Mouse (Mus musculus) midbrain, embryonic 16.5 days (tissue): Measurements from ENCODE around the gene Hist3h2a. TPM values are rescaled to one million over a fixed set of nuclear protein-coding genes. Genes with fewer than 3 reads are reported as not detected.
"Not testable (repeated sequence)": the region's sequence is repeated elsewhere in the genome, so short reads cannot be mapped to it uniquely, and the experiment has no call there.

ENCODE experiments used
- ATAC-seq: fragments of 200-750 bp; cut with Nextera tagmentation; 2 replicates; pipeline ENCODE4 v1.8.0; 2017; ENCODE audit warnings: moderate TSS enrichment
- H3K27ac ChIP-seq: fragments of 300-500 bp; sonication (generic); 2 replicates; pipeline ENCODE4 v1.5.1; 2014; ENCODE audit warnings: mild to moderate bottlenecking, low read length, mixed read lengths
- H3K27me3 ChIP-seq: fragments of 300-500 bp; sonication (generic); 2 replicates; pipeline ENCODE4 v1.6.1; 2014; ENCODE audit warnings: low read depth, low read length, mixed read lengths; ENCODE audit not compliant: control insufficient read depth, insufficient read depth
- H3K36me3 ChIP-seq: fragments of 300-500 bp; sonication (generic); 2 replicates; pipeline ENCODE4 v1.6.1; 2014; ENCODE audit warnings: mild to moderate bottlenecking, low read length, moderate library complexity, mixed read lengths; ENCODE audit not compliant: control insufficient read depth, insufficient read depth
- H3K4me1 ChIP-seq: fragments of 300-500 bp; sonication (generic); 2 replicates; pipeline ENCODE4 v1.6.1; 2014; ENCODE audit warnings: mild to moderate bottlenecking, low read length, mixed read lengths; ENCODE audit not compliant: control insufficient read depth, insufficient read depth
- H3K4me2 ChIP-seq: fragments of 300-500 bp; sonication (generic); 2 replicates; pipeline ENCODE4 v1.6.1; 2014; ENCODE audit warnings: mild to moderate bottlenecking, low read length, mixed read lengths
- H3K4me3 ChIP-seq: fragments of 300-500 bp; sonication (generic); 2 replicates; pipeline ENCODE4 v1.5.1; 2014; ENCODE audit warnings: low read depth, mild to moderate bottlenecking, low read length, moderate library complexity, mixed read lengths
- H3K9ac ChIP-seq: fragments of 300-500 bp; sonication (generic); 2 replicates; pipeline ENCODE4 v1.6.1; 2014; ENCODE audit warnings: low read depth, low read length, mixed read lengths
- H3K9me3 ChIP-seq: fragments of 300-500 bp; sonication (generic); replicated peaks from 2 replicates; pipeline ENCODE4 v1.6.1; 2014; ENCODE audit warnings: mild to moderate bottlenecking, low read length, mixed read lengths; ENCODE audit not compliant: control insufficient read depth, poor library complexity, severe bottlenecking
- WGBS: fragments of 180-500 bp; shearing (Covaris S2); extraction: QIAGEN DNeasy Blood & Tissue Kit; methylation state at CpG from one replicate; pipeline ENCODE4 v1.1.7; 2014; 5-methylcytosine and 5-hydroxymethylcytosine counted together
- polyA plus RNA-seq: library from polyadenylated mRNA; unstranded; fragments of >200 nt; fragmentation: Nextera tagmentation; extraction: Ambion mirVana; gene quantifications from 2 replicates; pipeline ENCODE4 v1.2.1, GENCODE M21; 2015

The Hist3h2a gene
- polyA plus RNA-seq, 1 experiment from 2014 or later, result 107 TPM

- Histone ChIP-seq H3K4me1 (peaks cover 45% of the 10 kb centered on the region), H3K4me2 (peak overlapping the region; percentile 56), H3K4me3 (peak overlapping the region; percentile 62), H3K9ac (peak overlapping the region; percentile 77), H3K27me3 (no peaks in the 10 kb centered on the region), H3K27ac (peak overlapping the region; percentile 98), H3K36me3 (0 out of 2 replicates have a peak, but pooled peaks cover 3% of the 10 kb centered on the region), H3K9me3 (no peaks in the 10 kb centered on the region)
- WGBS, result under 1% methylated on average over 33 of the region's 33 CpGs
- no peak; the same call in none of the 2 replicates for ATAC-seq
These were observed 925 bp upstream of the Hist3h2a start for GRCm38 (mm10) chr11:58953351-58954169.

GRCm38 (mm10) chr11:58954170-58954419 is 390 bp upstream of the Hist3h2a start:
- H3K9ac ChIP-seq, result peak overlapping the region; percentile 77
- H3K27me3 ChIP-seq, H3K9me3 ChIP-seq, H3K36me3 ChIP-seq: not testable (repeated sequence)
- peak overlapping the region; percentile 56 for H3K4me2 ChIP-seq
- peak overlapping the region; percentile 62 for H3K4me3 ChIP-seq
- ATAC-seq, result peak; percentile 43; the same call in 1 of the 2 replicates
- 0% methylated on average over 17 of the region's 17 CpGs for WGBS
- H3K4me1 ChIP-seq, result peaks cover 46% of the 10 kb centered on the region
- H3K27ac ChIP-seq, result peak overlapping the region; percentile 98

GRCm38 (mm10) chr11:58955143-58955867 is 820 bp downstream of the Hist3h2a start:
- H3K4me1 ChIP-seq, result peaks cover 51% of the 10 kb centered on the region
- H3K27ac ChIP-seq, result peak overlapping the region; percentile 98

GRCm38 (mm10) chr11:58955868-58956257 is 1.4 kb downstream of the Hist3h2a start:
- Histone ChIP-seq H3K4me2 (peak overlapping the region; percentile 86), H3K9me3 (no peaks in the 10 kb centered on the region), H3K27ac (peak overlapping the region; percentile 98), H3K27me3 (no peaks in the 10 kb centered on the region), H3K9ac (peak overlapping the region; percentile 82), H3K4me1 (peaks cover 48% of the 10 kb centered on the region), H3K4me3 (peak overlapping the region; percentile 62), H3K36me3 (0 out of 2 replicates have a peak, but pooled peaks cover 3% of the 10 kb centered on the region)
- no peak for ATAC-seq
- WGBS, result 15% methylated on average over 8 of the region's 8 CpGs

More at GRCm38 (mm10) chr11:58955143-58955867, 820 bp downstream of the Hist3h2a start:
- Histone ChIP-seq H3K9ac (peak overlapping the region; percentile 82), H3K36me3 (0 out of 2 replicates have a peak, but pooled peaks cover 3% of the 10 kb centered on the region), H3K9me3 (no peaks in the 10 kb centered on the region), H3K27me3 (no peaks in the 10 kb centered on the region), H3K4me3 (peak overlapping the region; percentile 62), H3K4me2 (peak overlapping the region; percentile 86)
- WGBS, result under 1% methylated on average over 20 of the region's 20 CpGs
- no peak for ATAC-seq

- Histone ChIP-seq H3K9ac (peak overlapping the region; percentile 82), H3K27ac (no peak overlapping the region)
- no peak for ATAC-seq
These were observed 2.9 kb downstream of the Hist3h2a start for GRCm38 (mm10) chr11:58957226-58957914.

GRCm38 (mm10) chr11:58958536-58958935 is 4.1 kb downstream of the Hist3h2a start:
- Histone ChIP-seq H3K9me3 (no peaks in the 10 kb centered on the region), H3K4me1 (peaks cover 31% of the 10 kb centered on the region), H3K27ac (no peak overlapping the region), H3K4me3 (no peak overlapping the region), H3K27me3 (no peaks in the 10 kb centered on the region), H3K9ac (no peak overlapping the region), H3K36me3 (0 out of 2 replicates have a peak, but pooled peaks cover 3% of the 10 kb centered on the region), H3K4me2 (peak overlapping the region; percentile 86; the same call in 1 of the 2 replicates)
- ATAC-seq, result no peak
- 87% methylated on average over 6 of the region's 6 CpGs for WGBS

More at GRCm38 (mm10) chr11:58957226-58957914, 2.9 kb downstream of the Hist3h2a start:
- peaks cover 35% of the 10 kb centered on the region for H3K4me1 ChIP-seq
- no peaks in the 10 kb centered on the region for H3K9me3 ChIP-seq
- peak overlapping the region; percentile 86 for H3K4me2 ChIP-seq
- peak overlapping the region; percentile 62 for H3K4me3 ChIP-seq
- 84% methylated on average over 5 of the region's 5 CpGs for WGBS
- H3K27me3 ChIP-seq, result no peaks in the 10 kb centered on the region
- H3K36me3 ChIP-seq, result 0 out of 2 replicates have a peak, but pooled peaks cover 3% of the 10 kb centered on the region

GRCm38 (mm10) chr11:58959186-58959825 is 4.8 kb downstream of the Hist3h2a start:
- H3K4me3 ChIP-seq, result peak overlapping the region; percentile 50
- H3K9me3 ChIP-seq, result no peaks in the 10 kb centered on the region
- ATAC-seq, result no peak
- H3K4me2 ChIP-seq, result peak overlapping the region; percentile 75
- peaks cover 31% of the 10 kb centered on the region for H3K4me1 ChIP-seq
- H3K27ac ChIP-seq, result peak overlapping the region; percentile 83
- 0 out of 2 replicates have a peak, but pooled peaks cover 3% of the 10 kb centered on the region for H3K36me3 ChIP-seq
- 33% methylated on average over 15 of the region's 15 CpGs for WGBS
- peak overlapping the region; percentile 36 for H3K9ac ChIP-seq
- no peaks in the 10 kb centered on the region for H3K27me3 ChIP-seq

GRCm38 (mm10) chr11:58959921-58960465 is 5.5 kb downstream of the Hist3h2a start:
- 1% methylated on average over 40 of the region's 40 CpGs for WGBS
- peaks cover 31% of the 10 kb centered on the region for H3K4me1 ChIP-seq
- ATAC-seq, result peak; percentile 88

More at GRCm38 (mm10) chr11:58959921-58960465, 5.5 kb downstream of the Hist3h2a start:
- no peaks in the 10 kb centered on the region for H3K27me3 ChIP-seq
- H3K36me3 ChIP-seq, result 0 out of 2 replicates have a peak, but pooled peaks cover 3% of the 10 kb centered on the region
- H3K9me3 ChIP-seq, result no peaks in the 10 kb centered on the region
- peak overlapping the region; percentile 50 for H3K4me3 ChIP-seq
- H3K27ac ChIP-seq, result peak overlapping the region; percentile 83
- H3K9ac ChIP-seq, result peak overlapping the region; percentile 36
- H3K4me2 ChIP-seq, result peak overlapping the region; percentile 75
